Mouse (Mus musculus) liver, embryonic 11.5 days (tissue): ENCODE results near the gene Slc39a9. TPM values are rescaled to one million over a fixed set of nuclear protein-coding genes. Genes with fewer than 3 reads are reported as not detected.

Experiments
- ATAC-seq: fragments of 200-750 bp; cut with Nextera tagmentation; replicated peaks from 2 replicates; pipeline ENCODE4 v1.8.0; 2017; ENCODE audit warnings: moderate number of reproducible peaks, mild to moderate bottlenecking, moderate TSS enrichment, moderate library complexity; ENCODE audit not compliant: low FRiP score
- DNase-seq: peaks from one replicate; pipeline ENCODE4 v3.0.0-alpha.2; 2017; ENCODE audit warnings: low spot score
- H3K27ac ChIP-seq: fragments of 300-500 bp; sonication (generic); 2 replicates; pipeline ENCODE4 v1.5.1; 2014; ENCODE audit warnings: mild to moderate bottlenecking, low read depth, low read length, control low read depth
- H3K27me3 ChIP-seq: fragments of 300-500 bp; sonication (generic); replicated peaks from 2 replicates; pipeline ENCODE4 v1.6.1; 2014; ENCODE audit warnings: low read length, mixed read lengths; ENCODE audit not compliant: control insufficient read depth, insufficient read depth
- H3K36me3 ChIP-seq: fragments of 300-500 bp; sonication (generic); 2 replicates; pipeline ENCODE4 v1.6.1; 2014; ENCODE audit warnings: mild to moderate bottlenecking, low read length, moderate library complexity, mixed read lengths; ENCODE audit not compliant: control insufficient read depth, insufficient read depth
- H3K4me1 ChIP-seq: fragments of 300-500 bp; sonication (generic); replicated peaks from 2 replicates; pipeline ENCODE4 v1.6.1; 2014; ENCODE audit warnings: low read length, mixed read lengths; ENCODE audit not compliant: control insufficient read depth, insufficient read depth
- H3K4me2 ChIP-seq: fragments of 300-500 bp; sonication (generic); 2 replicates; pipeline ENCODE4 v1.6.1; 2014; ENCODE audit warnings: mild to moderate bottlenecking, control low read depth, moderate library complexity
- H3K4me3 ChIP-seq: fragments of 300-500 bp; sonication (generic); 2 replicates; pipeline ENCODE4 v1.5.1; 2014; ENCODE audit warnings: low read depth, low read length, control low read depth
- H3K9ac ChIP-seq: fragments of 300-500 bp; sonication (generic); 2 replicates; pipeline ENCODE4 v1.6.1; 2014; ENCODE audit warnings: low read depth, low read length, control low read depth
- H3K9me3 ChIP-seq: fragments of 300-500 bp; sonication (generic); 2 replicates; pipeline ENCODE4 v1.6.1; 2016; ENCODE audit warnings: low read length, inconsistent platforms, mixed read lengths; ENCODE audit not compliant: control insufficient read depth
- WGBS: fragments of 180-500 bp; shearing (Covaris S2); extraction: QIAGEN DNeasy Blood & Tissue Kit; methylation state at CpG from one replicate; pipeline ENCODE4 v1.1.7; 2014; 5-methylcytosine and 5-hydroxymethylcytosine counted together
- polyA plus RNA-seq: library from polyadenylated mRNA; unstranded; fragments of >200 nt; fragmentation: Nextera tagmentation; extraction: Ambion mirVana; gene quantifications from 2 replicates; pipeline ENCODE4 v1.2.1, GENCODE M21; 2014

The Slc39a9 gene
- polyA plus RNA-seq, 1 experiment from 2014 or later: 21.4 TPM

GRCm38 (mm10) chr12:80602432-80602831 lies 41.3 kb upstream of the Slc39a9 start:
- Histone ChIP-seq H3K4me3 (no peak overlapping the region), H3K27me3 (no peaks in the 10 kb centered on the region; the same call in 1 of the 2 replicates), H3K9me3 (no peaks in the 10 kb centered on the region), H3K9ac (no peak overlapping the region), H3K4me1 (peaks cover 8% of the 10 kb centered on the region), H3K27ac (no peak overlapping the region), H3K4me2 (no peak overlapping the region), H3K36me3 (no peaks in the 10 kb centered on the region)
- DNase-seq (no peak), ATAC-seq (no peak)
- WGBS: 86% methylated on average over 5 of the region's 5 CpGs

- Histone ChIP-seq H3K4me3 (no peak overlapping the region), H3K4me1 (peaks cover 8% of the 10 kb centered on the region), H3K27me3 (no peaks in the 10 kb centered on the region; the same call in 1 of the 2 replicates), H3K9ac (no peak overlapping the region), H3K27ac (no peak overlapping the region), H3K9me3 (no peaks in the 10 kb centered on the region), H3K36me3 (no peaks in the 10 kb centered on the region), H3K4me2 (no peak overlapping the region)
- WGBS: 27% methylated on average over 4 of the region's 4 CpGs
- DNase-seq: no peak
- no peak for ATAC-seq
These were observed 40.1 kb upstream of the Slc39a9 start for GRCm38 (mm10) chr12:80603566-80603965.

- Histone ChIP-seq H3K27ac (no peak overlapping the region), H3K36me3 (no peaks in the 10 kb centered on the region), H3K4me2 (no peak overlapping the region), H3K9ac (no peak overlapping the region), H3K27me3 (no peaks in the 10 kb centered on the region; the same call in 1 of the 2 replicates), H3K9me3 (no peaks in the 10 kb centered on the region), H3K4me3 (no peak overlapping the region), H3K4me1 (peaks cover 8% of the 10 kb centered on the region)
- 84% methylated on average over 2 of the region's 2 CpGs for WGBS
- no peak for DNase-seq
- ATAC-seq: no peak
These were observed 39.5 kb upstream of the Slc39a9 start for GRCm38 (mm10) chr12:80604218-80604617.

- Histone ChIP-seq H3K4me3 (no peak overlapping the region), H3K27me3 (no peaks in the 10 kb centered on the region), H3K9me3 (no peaks in the 10 kb centered on the region), H3K9ac (no peak overlapping the region), H3K4me2 (no peak overlapping the region), H3K27ac (no peak overlapping the region), H3K4me1 (peaks cover 4% of the 10 kb centered on the region; the same call in 1 of the 2 replicates), H3K36me3 (no peaks in the 10 kb centered on the region)
- ATAC-seq (no peak), DNase-seq (no peak)
- 58% methylated on average over 1 of the region's 1 CpGs for WGBS
These were observed 35.1 kb upstream of the Slc39a9 start for GRCm38 (mm10) chr12:80608576-80608975.

- no peak for ATAC-seq
- DNase-seq: no peak
- Histone ChIP-seq H3K36me3 (no peaks in the 10 kb centered on the region), H3K9ac (no peak overlapping the region), H3K4me3 (no peak overlapping the region), H3K4me1 (no peaks in the 10 kb centered on the region), H3K27me3 (no peaks in the 10 kb centered on the region), H3K9me3 (no peaks in the 10 kb centered on the region), H3K27ac (no peak overlapping the region), H3K4me2 (no peak overlapping the region)
- WGBS: 73% methylated on average over 3 of the region's 3 CpGs
These were observed 33.8 kb upstream of the Slc39a9 start for GRCm38 (mm10) chr12:80609928-80610327.

GRCm38 (mm10) chr12:80612113-80612791 lies 31.4 kb upstream of the Slc39a9 start:
- ATAC-seq (no peak), DNase-seq (no peak)
- Histone ChIP-seq H3K27me3 (no peaks in the 10 kb centered on the region), H3K4me3 (no peak overlapping the region), H3K9me3 (no peaks in the 10 kb centered on the region), H3K4me2 (no peak overlapping the region), H3K9ac (no peak overlapping the region), H3K36me3 (no peaks in the 10 kb centered on the region), H3K4me1 (no peaks in the 10 kb centered on the region), H3K27ac (no peak overlapping the region)
- WGBS: 66% methylated on average over 9 of the region's 9 CpGs

GRCm38 (mm10) chr12:80615371-80616257 lies 28.1 kb upstream of the Slc39a9 start:
- no peaks in the 10 kb centered on the region for H3K9me3 ChIP-seq
- H3K36me3 ChIP-seq: no peaks in the 10 kb centered on the region
- no peaks in the 10 kb centered on the region for H3K27me3 ChIP-seq
- no peak for DNase-seq
- no peaks in the 10 kb centered on the region for H3K4me1 ChIP-seq
- no peak overlapping the region for H3K4me2 ChIP-seq
- H3K9ac ChIP-seq: no peak overlapping the region
- no peak for ATAC-seq
- no peak overlapping the region for H3K4me3 ChIP-seq
- H3K27ac ChIP-seq: no peak overlapping the region
- 51% methylated on average over 7 of the region's 7 CpGs for WGBS

- WGBS: 66% methylated on average over 5 of the region's 5 CpGs
- no peaks in the 10 kb centered on the region for H3K27me3 ChIP-seq
- H3K4me3 ChIP-seq: no peak overlapping the region
- ATAC-seq (no peak), DNase-seq (no peak)
- H3K9ac ChIP-seq: no peak overlapping the region
- H3K9me3 ChIP-seq: no peaks in the 10 kb centered on the region
- no peaks in the 10 kb centered on the region for H3K36me3 ChIP-seq
- no peak overlapping the region for H3K27ac ChIP-seq
- H3K4me1 ChIP-seq: no peaks in the 10 kb centered on the region
- H3K4me2 ChIP-seq: no peak overlapping the region
These were observed 23.2 kb upstream of the Slc39a9 start for GRCm38 (mm10) chr12:80620501-80620900.
